Mouse (Mus musculus) neural tube, embryonic 11.5 days (tissue): ENCODE measurements at regions not wholly inside any gene's neighbourhood (a gene's known extent, or its start where the extent isn't known, plus 50 kb on each side); places are given as distances from the start of the nearest gene placed in this dataset.

Experiments
- ATAC-seq: fragments of 200-750 bp; cut with Nextera tagmentation; 2 replicates; pipeline ENCODE4 v1.8.0; 2017; ENCODE audit warnings: moderate number of reproducible peaks, mild to moderate bottlenecking, moderate TSS enrichment, moderate library complexity; ENCODE audit not compliant: insufficient read depth, low FRiP score, low TSS enrichment
- DNase-seq: peaks from one replicate; pipeline ENCODE4 v3.0.0-alpha.2; 2015; ENCODE audit warnings: low spot score
- H3K27ac ChIP-seq: fragments of 300-500 bp; sonication (generic); 2 replicates; pipeline ENCODE4 v1.5.1; 2014; ENCODE audit warnings: low read depth, mild to moderate bottlenecking, low read length
- H3K27me3 ChIP-seq: fragments of 300-500 bp; sonication (generic); 2 replicates; pipeline ENCODE4 v1.6.1; 2014; ENCODE audit warnings: mild to moderate bottlenecking, low read length, mixed read lengths; ENCODE audit not compliant: control insufficient read depth, insufficient read depth
- H3K36me3 ChIP-seq: fragments of 300-500 bp; sonication (generic); 2 replicates; pipeline ENCODE4 v1.6.1; 2014; ENCODE audit warnings: mild to moderate bottlenecking, low read length, moderate library complexity, mixed read lengths; ENCODE audit not compliant: control insufficient read depth, insufficient read depth
- H3K4me1 ChIP-seq: fragments of 300-500 bp; sonication (generic); 2 replicates; pipeline ENCODE4 v1.6.1; 2014; ENCODE audit warnings: low read length, mixed read lengths; ENCODE audit not compliant: control insufficient read depth, insufficient read depth
- H3K4me2 ChIP-seq: fragments of 300-500 bp; sonication (generic); 2 replicates; pipeline ENCODE4 v1.6.1; 2014; ENCODE audit warnings: low read depth, mild to moderate bottlenecking, moderate library complexity
- H3K4me3 ChIP-seq: fragments of 300-500 bp; sonication (generic); 2 replicates; pipeline ENCODE4 v1.5.1; 2014; ENCODE audit warnings: low read depth, low read length
- H3K9ac ChIP-seq: fragments of 300-500 bp; sonication (generic); 2 replicates; pipeline ENCODE4 v1.6.1; 2014; ENCODE audit warnings: mild to moderate bottlenecking, low read length
- H3K9me3 ChIP-seq: fragments of 300-500 bp; sonication (generic); 2 replicates; pipeline ENCODE4 v1.6.1; 2016; ENCODE audit warnings: low read length; ENCODE audit not compliant: control insufficient read depth
- WGBS: fragments of 180-500 bp; shearing (Covaris S2); extraction: QIAGEN DNeasy Blood & Tissue Kit; methylation state at CpG from one replicate; pipeline ENCODE4 v1.1.7; 2014; 5-methylcytosine and 5-hydroxymethylcytosine counted together

GRCm38 (mm10) chr3:139135371-139135770 is 60.4 kb upstream of the Rap1gds1 start:
- no peak overlapping the region for H3K4me3 ChIP-seq
- no peaks in the 10 kb centered on the region for H3K9me3 ChIP-seq
- DNase-seq, result no peak
- H3K9ac ChIP-seq, result no peak overlapping the region
- WGBS, result 68% methylated on average over 3 of the region's 3 CpGs
- H3K4me1 ChIP-seq, result no peaks in the 10 kb centered on the region
- ATAC-seq, result no peak
- H3K36me3 ChIP-seq, result no peaks in the 10 kb centered on the region
- no peak overlapping the region for H3K4me2 ChIP-seq
- H3K27me3 ChIP-seq, result no peaks in the 10 kb centered on the region
- no peak overlapping the region for H3K27ac ChIP-seq

- Histone ChIP-seq H3K27ac (no peak overlapping the region), H3K9me3 (no peaks in the 10 kb centered on the region), H3K36me3 (no peaks in the 10 kb centered on the region), H3K9ac (no peak overlapping the region), H3K4me3 (no peak overlapping the region), H3K27me3 (no peaks in the 10 kb centered on the region), H3K4me1 (no peaks in the 10 kb centered on the region), H3K4me2 (no peak overlapping the region)
- WGBS, result 90% methylated on average over 2 of the region's 2 CpGs
- no peak for DNase-seq
- no peak for ATAC-seq
Measured at GRCm38 (mm10) chr3:139136044-139136443, 61.0 kb upstream of the Rap1gds1 start.

GRCm38 (mm10) chr3:139152654-139153053 is 52.8 kb upstream of the Stpg2 start:
- H3K27me3 ChIP-seq, result no peaks in the 10 kb centered on the region
- no peaks in the 10 kb centered on the region for H3K4me1 ChIP-seq
- no peak overlapping the region for H3K9ac ChIP-seq
- no peak overlapping the region for H3K4me2 ChIP-seq
- no peaks in the 10 kb centered on the region for H3K9me3 ChIP-seq
- no peak overlapping the region for H3K4me3 ChIP-seq
- 61% methylated on average over 3 of the region's 3 CpGs for WGBS
- no peak overlapping the region for H3K27ac ChIP-seq
- DNase-seq, result no peak
- ATAC-seq, result peak; percentile 35; the same call in 1 of the 2 replicates
- H3K36me3 ChIP-seq, result no peaks in the 10 kb centered on the region

- Histone ChIP-seq H3K36me3 (no peaks in the 10 kb centered on the region), H3K4me2 (no peak overlapping the region), H3K27ac (no peak overlapping the region), H3K4me1 (no peaks in the 10 kb centered on the region), H3K4me3 (no peak overlapping the region), H3K9ac (no peak overlapping the region), H3K9me3 (no peaks in the 10 kb centered on the region), H3K27me3 (no peaks in the 10 kb centered on the region)
- ATAC-seq (no peak), DNase-seq (no peak)
- WGBS, result 88% methylated on average over 1 of the region's 1 CpGs
Measured at GRCm38 (mm10) chr3:139154294-139154693, 51.2 kb upstream of the Stpg2 start.
